Mouse (Mus musculus) ES-E14 (cell line): Measurements from ENCODE around the gene Mettl5. TPM values are rescaled to one million over a fixed set of nuclear protein-coding genes. Genes with fewer than 3 reads are reported as not detected.

ENCODE experiments used
- DNase-seq: peaks from one replicate; pipeline ENCODE4 v3.0.0-alpha.2; 2013; ENCODE audit warnings: low read depth, low spot score
- H3K27ac ChIP-seq: 2 replicates; pipeline ENCODE4 v1.5.1; 2012; ENCODE audit warnings: low read depth, mild to moderate bottlenecking, low read length, moderate library complexity, mixed read lengths; ENCODE audit not compliant: poor library complexity, insufficient read depth, severe bottlenecking
- H3K36me3 ChIP-seq: 2 replicates; pipeline ENCODE4 v1.6.1; 2012; ENCODE audit warnings: mild to moderate bottlenecking, low read length, moderate library complexity, mixed read lengths; ENCODE audit not compliant: control insufficient read depth, poor library complexity, insufficient read depth, severe bottlenecking
- H3K4me1 ChIP-seq, 2 experiments: fragments of 150-350 bp in 1 of 2; sonication (generic) in 1 of 2; 2 replicates each; pipeline ENCODE4 v1.6.1; 2012; ENCODE audit warnings: low read length in 2 of 2, mild to moderate bottlenecking in 1 of 2, mixed read lengths in 1 of 2; ENCODE audit not compliant: control insufficient read depth in 2 of 2, insufficient read depth in 2 of 2, poor library complexity in 1 of 2
- H3K4me3 ChIP-seq, 2 experiments: fragments of 150-350 bp in 1 of 2; sonication (generic) in 1 of 2; 2 replicates each; pipeline ENCODE4 v1.5.1; 2012; ENCODE audit warnings: low read length in 2 of 2, low read depth in 1 of 2, mild to moderate bottlenecking in 1 of 2, mixed read lengths in 1 of 2; ENCODE audit not compliant: insufficient read depth in 1 of 2, poor library complexity in 1 of 2, severe bottlenecking in 1 of 2
- H3K9ac ChIP-seq: 2 replicates; pipeline ENCODE4 v1.6.1; 2012; ENCODE audit warnings: low read depth, mild to moderate bottlenecking, low read length, mixed read lengths; ENCODE audit not compliant: poor library complexity, insufficient read depth, severe bottlenecking
- H3K9me3 ChIP-seq: fragments of 150-350 bp; sonication (generic); 2 replicates; pipeline ENCODE4 v1.6.1; 2012; ENCODE audit warnings: low read depth, mild to moderate bottlenecking, low read length; ENCODE audit not compliant: control insufficient read depth, insufficient read depth
- CHD2 ChIP-seq: IDR thresholded peaks from 2 replicates; pipeline ENCODE4 v1.6.1; 2014; ENCODE audit warnings: mild to moderate bottlenecking, low read depth, low read length, inconsistent platforms
- HCFC1 ChIP-seq: IDR thresholded peaks from 2 replicates; pipeline ENCODE4 v1.6.1; 2012; ENCODE audit warnings: low read length, inconsistent platforms, borderline replicate concordance; ENCODE audit not compliant: insufficient read depth
- MAFK ChIP-seq: IDR thresholded peaks from 2 replicates; pipeline ENCODE4 v1.6.1; 2014; ENCODE audit warnings: mild to moderate bottlenecking, low read depth, low read length, inconsistent platforms; ENCODE audit not compliant: insufficient read depth
- ZC3H11A ChIP-seq: IDR thresholded peaks from 2 replicates; pipeline ENCODE4 v1.6.1; 2012; ENCODE audit warnings: low read depth, mild to moderate bottlenecking, inconsistent platforms, low read length, borderline replicate concordance
- ZNF384 ChIP-seq: IDR thresholded peaks from 2 replicates; pipeline ENCODE4 v1.6.1; 2012; ENCODE audit warnings: low read depth, low read length, inconsistent platforms
- in situ Hi-C, 2 experiments: fragments of 600-800 bp; cut with MboI; formaldehyde crosslinking; loops; one replicate each; pipeline ENCODE4 v1.15.1; 2025; ENCODE audit warnings: low sequenced_read_pairs in 2 of 2, inconsistent platforms in 1 of 2; ENCODE audit not compliant: unreplicated experiment in 2 of 2
- total RNA-seq: library from RNA; depleted of rRNA; stranded (reverse); fragments of 300-350 nt; gene quantifications from 2 replicates; pipeline ENCODE4 v1.2.3, GENCODE M21; 2012; rRNA removed

Gene Mettl5
- 31.6 and 43.0 TPM in 2 replicates for total RNA-seq

GRCm38 (mm10) chr2:69885451-69886305, at the start of gene Mettl5:
TSS of gene Mettl5 (minus strand) at chr2:69885615.
- H3K27ac ChIP-seq, result peak within 1 kb of the TSS; percentile 72; the same call in 1 of the 2 replicates
- H3K9ac ChIP-seq, result peak within 1 kb of the TSS; percentile 91
- no peaks in the 10 kb centered on the region for H3K9me3 ChIP-seq
- in situ Hi-C loops, result no loop called here
- H3K4me3 ChIP-seq, result peak within 1 kb of the TSS; percentile 88 to 92
- TF ChIP-seq ZNF384 (peak; percentile 38; the same call in 1 of the 2 replicates), MAFK (no peak), ZC3H11A (no peak), CHD2 (no peak), HCFC1 (peak; percentile 86)
- DNase-seq, result no peak
- H3K4me1 ChIP-seq, result peaks cover 0 to 8% of the 10 kb centered on the region in 2 experiments; a peak in 3 of 4 replicates
- no peaks in the 10 kb centered on the region for H3K36me3 ChIP-seq

- DNase-seq, result no peak
Measured at GRCm38 (mm10) chr2:69924943-69925342, 39.5 kb upstream of the Mettl5 start.

GRCm38 (mm10) chr2:69917301-69917700, 31.9 kb upstream of the Mettl5 start:
- Histone ChIP-seq H3K36me3 (peaks cover 4% of the 10 kb centered on the region), H3K9ac (no peak overlapping the region), H3K4me1 (no peaks in the 10 kb centered on the region; a peak in 1 of 4 replicates), H3K4me3 (no peak overlapping the region), H3K27ac (no peak overlapping the region), H3K9me3 (no peaks in the 10 kb centered on the region)
- DNase-seq, result no peak
- in situ Hi-C loops, result no loop called here
- TF ChIP-seq ZC3H11A, result no peak

More at GRCm38 (mm10) chr2:69924943-69925342, 39.5 kb upstream of the Mettl5 start:
- in situ Hi-C loops, result no loop called here
- Histone ChIP-seq H3K36me3 (no peaks in the 10 kb centered on the region), H3K9ac (no peak overlapping the region), H3K27ac (no peak overlapping the region), H3K4me1 (no peaks in the 10 kb centered on the region), H3K4me3 (no peak overlapping the region), H3K9me3 (no peaks in the 10 kb centered on the region)
- TF ChIP-seq CHD2 (no peak), ZNF384 (no peak), MAFK (no peak), ZC3H11A (no peak), HCFC1 (no peak)

GRCm38 (mm10) chr2:69912801-69913200, 27.4 kb upstream of the Mettl5 start:
- DNase-seq, result no peak
- no peak for TF ChIP-seq ZC3H11A
- no peak for TF ChIP-seq MAFK
- TF ChIP-seq CHD2, result no peak
- TF ChIP-seq ZNF384, result no peak
- TF ChIP-seq HCFC1, result no peak
- no peaks in the 10 kb centered on the region; a peak in 1 of 4 replicates for H3K4me1 ChIP-seq
- peaks cover 2% of the 10 kb centered on the region for H3K36me3 ChIP-seq
- H3K9me3 ChIP-seq, result no peaks in the 10 kb centered on the region
- peak overlapping the region; percentile 50; the same call in 1 of the 2 replicates for H3K27ac ChIP-seq
- H3K4me3 ChIP-seq, result no peak overlapping the region
- in situ Hi-C loops, result no loop called here
- H3K9ac ChIP-seq, result no peak overlapping the region
